Mouse (Mus musculus) frontal cortex, adult (tissue): Measurements from ENCODE around the gene Me3.

Experiments
- ATAC-seq: cut with Nextera tagmentation; 2 replicates; pipeline ENCODE4 v1.9.2; 2017; ENCODE audit warnings: mild to moderate bottlenecking, moderate library complexity, mixed read lengths; ENCODE audit not compliant: low TSS enrichment

The Me3 gene

DNA sequence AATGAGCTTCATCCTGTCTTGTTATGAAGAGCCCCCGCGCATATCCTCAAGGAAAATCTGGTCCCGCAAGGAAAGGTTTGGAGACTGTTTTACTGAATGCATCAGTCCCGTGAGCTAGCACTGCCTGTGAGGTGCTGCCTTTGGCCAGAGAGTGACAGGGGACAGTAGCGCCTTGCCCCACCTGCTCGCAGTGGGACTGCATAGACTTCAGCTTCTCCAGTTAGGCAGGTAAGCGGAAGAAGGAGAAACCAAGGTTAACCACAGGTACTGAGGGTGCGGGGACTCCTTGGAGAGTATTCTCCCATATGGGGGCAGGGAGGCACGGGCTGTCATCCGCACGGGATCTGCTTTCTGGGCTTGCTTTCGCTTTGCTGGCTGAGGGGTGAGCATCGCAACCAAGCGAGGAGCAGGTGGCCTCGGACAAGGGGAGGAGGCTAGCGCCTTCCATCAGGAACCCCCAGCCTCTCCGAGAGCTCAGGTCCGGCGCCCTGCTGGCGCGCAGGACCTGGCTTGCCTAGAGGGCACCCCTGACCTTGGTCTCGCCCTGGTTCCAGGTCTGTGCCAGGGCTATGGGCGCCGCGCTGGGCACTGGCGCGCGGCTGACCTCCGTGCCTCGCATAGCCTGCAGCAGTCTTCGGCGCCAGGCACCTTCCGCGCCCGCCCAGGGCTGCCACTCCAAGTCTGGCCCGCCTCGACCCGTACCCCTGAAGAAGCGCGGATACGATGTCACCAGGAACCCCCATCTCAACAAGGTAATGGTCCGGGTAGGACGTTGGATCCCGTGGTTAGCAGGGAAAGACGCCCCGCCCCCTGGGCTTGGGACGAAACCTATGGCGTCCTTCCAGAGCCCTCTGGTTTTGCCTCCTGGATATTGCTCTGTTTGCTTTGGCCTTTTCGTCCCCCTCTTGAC is at the start of gene Me3:
Gene Me3, plus strand, starts transcription at position 51 of the 910 bp plus-strand sequence.
- peak; percentile 57 for ATAC-seq

GRCm38 (mm10) chr7:89590039-89590438 is 42.2 kb upstream of the Me3 start:
- peak; percentile 81 for ATAC-seq

DNA sequence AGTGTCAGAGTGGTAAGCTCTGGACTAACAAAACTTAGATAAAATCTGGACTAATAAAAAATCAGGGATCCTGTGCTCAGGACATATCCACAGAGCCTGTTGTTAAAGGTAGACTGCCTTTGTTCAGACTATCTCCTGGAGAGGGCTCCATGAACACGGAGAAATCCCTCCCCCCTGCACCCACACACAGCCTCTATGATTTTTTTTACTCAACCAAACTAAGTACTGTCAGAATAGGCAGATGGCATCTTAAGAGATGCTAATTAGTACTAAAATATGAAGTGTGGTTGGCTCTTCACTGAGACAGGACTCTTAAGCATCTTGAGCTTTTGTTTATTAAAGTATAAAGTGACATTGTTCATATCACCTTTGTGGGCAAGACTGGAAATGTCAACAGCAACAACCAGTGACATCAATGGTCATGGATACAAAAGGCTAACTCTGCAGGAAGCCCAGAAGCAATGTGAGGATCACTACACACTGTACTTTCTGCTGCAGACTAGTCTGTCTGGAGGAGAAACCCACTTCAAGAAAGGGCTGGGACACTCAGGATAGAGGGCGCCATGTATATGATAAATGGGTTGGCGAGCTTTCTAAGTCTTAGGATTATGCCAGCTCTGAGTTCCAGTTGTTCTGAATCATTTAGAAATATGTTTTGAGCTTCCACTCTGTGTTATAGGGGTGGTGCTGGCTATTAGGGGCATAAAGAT is 41.5 kb upstream of the Me3 start:
- ATAC-seq: peak; percentile 97

DNA sequence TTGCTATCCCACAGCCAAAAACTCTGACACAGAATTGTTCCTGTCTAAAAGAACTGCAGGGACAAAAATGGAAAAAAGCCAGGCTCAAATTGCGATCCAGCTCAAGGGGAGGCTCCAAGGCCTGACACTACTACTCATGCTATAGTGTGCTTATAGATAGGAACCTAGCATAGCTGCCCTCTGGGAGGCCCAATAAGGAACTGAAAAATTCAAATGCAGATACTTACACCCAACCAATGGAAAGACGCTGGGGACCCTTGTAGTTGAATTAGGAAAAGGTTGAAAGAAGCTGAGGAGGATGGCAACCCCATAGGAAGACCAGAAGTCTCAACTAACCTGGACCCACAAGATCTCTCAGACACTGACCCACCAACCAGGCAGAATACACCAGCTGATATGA is 36.4 kb upstream of the Me3 start:
- no peak for ATAC-seq

GRCm38 (mm10) chr7:89605589-89606536 is 26.3 kb upstream of the Me3 start:
- no peak for ATAC-seq

DNA sequence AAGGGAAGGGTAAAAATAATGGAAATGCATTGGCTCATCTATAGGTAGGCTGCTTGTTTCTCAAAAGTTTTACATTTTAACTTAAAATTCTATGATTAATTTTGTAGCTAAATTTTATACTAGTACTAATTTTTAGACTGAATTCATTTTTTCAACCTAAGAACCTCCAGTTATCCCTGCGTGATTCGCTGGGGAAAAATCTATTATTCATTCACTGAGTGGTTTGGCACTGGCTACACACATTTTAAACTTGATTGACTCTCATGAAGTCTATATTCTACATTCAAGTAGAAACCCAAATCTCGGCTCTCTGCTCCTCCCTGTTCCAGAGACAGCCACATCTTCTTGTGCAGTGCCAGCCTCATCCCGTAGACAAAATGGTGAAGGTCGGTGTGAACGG is 24.9 kb upstream of the Me3 start:
- no peak for ATAC-seq

DNA sequence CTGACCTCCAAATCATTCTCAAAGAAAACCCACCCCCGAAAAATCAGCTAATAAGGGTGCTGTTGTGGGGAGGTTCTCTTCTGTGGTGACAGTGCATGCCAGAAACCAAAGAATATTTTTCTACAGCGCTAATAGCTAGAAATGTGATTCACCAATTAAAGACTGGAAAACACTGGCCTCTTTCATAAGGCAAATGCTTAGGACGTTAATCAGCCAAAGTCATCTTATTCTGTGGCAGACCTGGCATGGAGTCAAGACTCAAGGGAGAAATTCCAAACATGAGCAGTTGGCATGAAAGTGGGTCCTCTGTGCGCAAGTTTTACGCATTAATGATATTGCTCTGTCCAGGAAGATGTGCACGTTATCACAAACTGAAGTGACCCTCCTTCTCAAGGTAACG is 21.0 kb upstream of the Me3 start:
- no peak for ATAC-seq

- no peak for ATAC-seq
Observed at GRCm38 (mm10) chr7:89616235-89616634, 16.0 kb upstream of the Me3 start.

GRCm38 (mm10) chr7:89623331-89623730 is 8.9 kb upstream of the Me3 start:
- no peak for ATAC-seq

DNA sequence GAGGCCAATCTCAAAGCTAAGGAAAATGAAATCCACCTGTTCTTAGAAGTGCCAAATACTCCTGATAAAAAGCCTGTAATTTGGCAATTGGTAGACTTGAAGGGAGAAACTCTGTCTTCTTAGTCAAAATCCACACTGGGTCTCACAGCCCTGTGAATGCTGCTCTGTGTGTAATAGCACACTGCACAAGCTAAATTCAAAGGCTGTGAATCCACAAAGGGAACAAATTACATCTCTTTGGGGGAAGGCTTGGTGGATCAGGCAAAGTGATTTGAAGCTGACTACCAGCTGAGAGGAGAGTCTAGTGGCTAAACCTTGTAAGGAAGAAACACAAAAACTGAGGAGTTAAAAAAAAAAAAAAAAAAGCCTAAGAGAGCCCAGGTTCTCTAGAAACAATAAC is 4.8 kb upstream of the Me3 start:
- no peak for ATAC-seq

DNA sequence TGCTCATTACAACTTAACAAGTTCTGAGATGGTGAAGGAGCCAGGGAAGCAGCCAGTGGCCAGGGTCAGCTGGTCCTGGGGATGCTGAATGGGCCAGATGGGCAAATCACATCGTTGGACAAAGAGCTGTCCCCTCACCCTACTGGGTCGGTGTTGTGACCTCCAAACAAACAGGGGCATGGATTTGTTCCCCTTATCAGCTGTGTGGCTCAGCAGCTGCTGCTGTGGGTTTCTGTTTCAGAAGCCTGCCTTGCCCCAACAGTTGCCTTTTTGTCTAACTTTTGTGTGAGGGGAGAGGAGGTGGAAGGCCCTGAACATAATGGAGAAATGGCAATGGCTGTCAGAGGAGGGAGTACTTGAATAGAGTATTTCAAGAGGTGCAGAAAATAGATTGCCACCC is 4.2 kb upstream of the Me3 start:
- no peak for ATAC-seq

DNA sequence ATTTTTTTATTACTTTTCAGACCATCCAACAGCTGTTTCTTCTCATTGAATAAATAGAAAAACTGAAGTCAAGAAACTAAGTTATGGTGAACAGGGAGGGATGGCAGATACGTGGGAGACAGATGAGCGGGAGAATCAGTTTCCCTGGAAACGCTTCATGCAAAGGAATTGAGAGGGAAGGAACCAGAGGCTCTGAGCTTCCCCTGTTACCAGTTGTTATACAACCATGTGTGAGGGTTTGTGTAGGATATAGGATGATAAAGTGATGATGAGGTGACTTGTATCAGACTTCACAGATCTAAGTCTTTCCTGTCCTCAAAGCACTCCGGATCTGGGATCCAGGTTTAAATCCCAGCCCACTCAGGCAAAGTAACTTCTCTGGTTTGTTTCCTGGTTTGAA is 3.2 kb upstream of the Me3 start:
- peak; percentile 78 for ATAC-seq

DNA sequence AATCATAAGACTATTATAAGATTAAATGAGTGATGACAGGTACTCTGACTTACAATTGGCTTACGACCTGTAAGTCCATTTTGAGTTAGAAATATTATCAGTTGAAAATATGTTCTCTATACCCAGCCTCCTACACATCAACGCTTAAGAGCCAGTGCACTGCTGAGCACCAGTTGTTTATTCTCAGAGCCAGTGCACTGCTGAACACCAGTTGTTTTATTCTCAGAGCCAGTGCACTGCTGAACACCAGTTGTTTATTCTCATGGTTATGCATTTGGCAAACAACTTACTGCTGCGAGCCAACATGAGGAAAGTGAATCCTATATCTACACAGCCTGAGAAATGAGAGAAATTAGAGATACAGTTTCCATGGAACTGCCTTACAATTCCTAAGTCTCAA is 2.3 kb upstream of the Me3 start:
- ATAC-seq: no peak

DNA sequence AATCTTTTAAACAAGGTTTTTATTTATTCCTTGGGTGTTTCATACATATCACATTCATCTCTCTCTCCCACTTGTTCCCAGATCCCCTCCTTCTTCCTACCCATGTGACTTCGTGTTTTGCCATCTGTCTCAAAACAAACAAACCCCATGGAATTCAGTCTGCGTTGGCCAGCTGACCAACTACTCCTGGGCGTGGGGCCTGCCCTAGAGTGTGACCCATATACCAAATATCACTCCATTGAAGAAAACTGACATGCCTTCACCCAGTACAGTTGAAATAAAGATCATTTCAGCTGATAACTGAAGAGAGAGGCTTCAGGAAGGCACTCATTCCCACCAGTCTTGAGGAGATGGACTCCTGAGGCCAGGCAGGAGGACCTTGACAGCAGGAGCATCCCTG is 1.4 kb upstream of the Me3 start:
- no peak for ATAC-seq

DNA sequence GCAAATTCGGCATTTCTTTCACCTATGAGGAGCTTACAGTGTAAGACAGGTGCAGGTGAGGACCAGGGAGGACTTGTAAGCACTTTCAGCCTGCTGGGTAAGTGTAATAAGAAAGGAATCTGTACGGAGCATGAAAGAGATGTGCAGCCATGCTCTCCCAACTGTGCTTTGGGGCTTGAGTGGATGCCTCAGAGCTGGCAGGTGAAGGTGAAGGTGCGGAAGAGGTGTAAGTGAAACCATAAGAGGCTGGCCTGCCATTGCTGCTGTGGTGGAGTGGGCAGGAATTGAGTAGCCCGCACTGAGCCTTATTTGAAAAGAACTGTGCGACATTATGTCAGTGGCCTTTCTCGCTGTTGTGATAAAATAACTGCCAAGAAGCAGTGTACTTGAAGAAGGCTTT is 8.3 kb downstream of the Me3 start:
- ATAC-seq: no peak

DNA sequence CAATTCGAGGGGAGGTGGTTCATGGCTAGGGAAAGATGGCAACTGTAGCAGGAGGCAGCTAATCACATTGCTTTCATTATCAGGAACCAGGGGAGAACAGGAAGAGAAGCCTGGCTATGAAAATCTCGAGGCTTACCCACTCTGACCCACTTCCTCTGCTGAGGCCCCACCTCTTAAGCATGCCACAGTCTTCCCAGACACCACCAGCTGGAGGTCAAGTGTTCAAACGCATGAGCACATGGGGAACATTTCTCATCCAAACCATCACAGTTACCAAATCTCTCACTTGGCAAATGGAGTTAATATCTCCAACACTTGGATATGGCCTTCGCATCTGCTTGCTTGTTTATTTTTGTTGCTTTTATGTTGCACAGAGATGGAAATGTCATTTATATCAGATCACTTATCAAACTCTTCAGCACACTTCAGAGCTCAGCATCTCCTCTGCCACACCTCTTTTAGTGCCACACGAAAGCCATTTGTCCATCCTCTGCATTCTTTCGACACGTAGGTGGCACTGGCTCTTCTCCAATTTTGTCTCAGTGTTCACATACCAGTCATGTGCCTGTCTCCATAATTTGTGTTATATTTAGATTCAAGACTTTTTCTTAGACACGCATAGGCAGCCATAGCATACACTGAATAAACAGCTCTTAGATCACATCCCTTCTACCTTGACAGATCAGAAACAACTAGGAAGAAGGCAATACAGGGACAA is 8.9 kb downstream of the Me3 start:
- no peak; the same call in 1 of the 2 replicates for ATAC-seq

DNA sequence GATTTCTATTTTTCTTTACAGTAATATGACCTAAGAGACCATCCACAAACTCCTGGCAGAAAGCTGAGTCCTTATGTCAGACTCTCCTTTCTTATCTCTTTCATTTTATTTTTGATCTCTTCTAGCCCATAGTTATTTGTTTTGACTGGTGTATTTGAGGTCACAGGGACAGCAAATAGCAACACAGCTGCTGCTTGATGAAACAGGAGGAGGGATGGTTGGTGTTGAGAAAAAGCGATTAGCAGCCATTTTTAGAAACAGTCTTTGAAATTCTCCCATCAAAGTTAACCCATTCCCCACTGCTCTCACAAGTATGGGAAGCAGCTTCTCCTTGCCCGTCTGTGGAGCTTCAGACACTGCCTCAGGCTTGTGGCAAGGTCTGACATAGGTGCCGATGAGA is 12.8 kb downstream of the Me3 start:
- ATAC-seq: no peak

GRCm38 (mm10) chr7:89647864-89648263 is 15.7 kb downstream of the Me3 start:
- ATAC-seq: no peak

- peak; percentile 73 for ATAC-seq
Observed at GRCm38 (mm10) chr7:89657183-89657582, 25.0 kb downstream of the Me3 start.

- ATAC-seq: no peak
Observed at GRCm38 (mm10) chr7:89657692-89658212, 25.6 kb downstream of the Me3 start.

GRCm38 (mm10) chr7:89664197-89664596 is 32.0 kb downstream of the Me3 start:
- no peak for ATAC-seq
